Mouse (Mus musculus) left cerebral cortex, postnatal 14 days (tissue): ENCODE measurements around the gene Zfp697. TPM values are rescaled to one million over a fixed set of nuclear protein-coding genes. Genes with fewer than 3 reads are reported as not detected.
A peak's percentile ranks its signal among the peaks of the same experiment; 100 is the strongest.
"Not testable (repeated sequence)": the region's sequence is repeated elsewhere in the genome, so short reads cannot be mapped to it uniquely, and the experiment has no call there.

Experiments
- DNase-seq, 2 experiments: peaks; one replicate each; pipeline ENCODE4 v3.0.0; 2021 to 2022; ENCODE audit warnings: low spot score in 2 of 2, mixed read lengths in 1 of 2
- intact Hi-C: fragments of 180-260 bp; cut with DNase I; formaldehyde crosslinking; loops from one replicate; pipeline ENCODE4 v1.15.1; 2025
- total RNA-seq, 2 experiments: library from RNA; stranded (reverse); gene quantifications; 2 replicates each; pipeline ENCODE4 v1.2.3; 2021

The Zfp697 gene
- total RNA-seq, 2 experiments from 2014 or later = 37.7 to 40.4 TPM

DNA sequence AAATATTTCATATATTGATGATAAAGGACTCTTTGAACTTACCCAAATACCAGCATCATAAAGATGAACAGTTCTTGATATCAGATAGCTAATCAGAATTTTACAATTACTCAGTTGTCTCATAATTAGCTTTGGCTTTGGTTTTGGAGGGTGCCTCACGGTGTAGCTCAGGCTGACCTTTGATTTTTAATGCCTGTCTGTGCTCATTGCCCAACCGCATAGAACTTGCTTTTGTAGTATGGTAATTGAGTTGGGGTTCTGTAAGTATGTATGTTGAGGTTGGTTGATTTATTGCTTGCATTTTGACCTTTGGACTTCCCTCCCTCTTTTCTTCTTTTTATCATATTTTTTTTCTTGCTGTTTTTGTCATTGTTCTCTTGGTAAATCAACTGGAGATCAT, 31.5 kb downstream of the Zfp697 start:
- DNase-seq = no peak
- intact Hi-C loops = loop anchor here (2.0 kb wide), 1 partner anchor 19 kb away; no protein-coding TSS in a partner anchor

DNA sequence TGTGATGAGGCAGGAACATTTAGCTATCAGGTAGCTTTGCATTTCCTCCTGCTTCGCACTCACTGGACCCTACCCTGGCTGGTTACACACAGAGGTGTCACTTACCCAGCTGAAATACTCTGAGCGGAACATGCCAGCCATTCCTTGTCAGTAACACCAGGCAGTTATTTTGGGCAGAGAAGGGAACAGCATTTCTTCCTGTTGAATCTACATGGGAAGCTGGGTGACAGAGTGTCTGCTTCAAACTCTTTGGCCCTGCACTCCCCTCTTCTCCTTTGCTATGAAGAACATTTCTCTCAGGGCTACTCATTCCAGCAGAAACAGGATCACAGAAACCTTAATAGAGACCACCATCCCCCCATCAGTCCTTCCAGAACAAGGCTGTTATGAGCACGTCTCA, 32.0 kb downstream of the Zfp697 start:
- intact Hi-C loops = no loop called here
- no peak for DNase-seq

DNA sequence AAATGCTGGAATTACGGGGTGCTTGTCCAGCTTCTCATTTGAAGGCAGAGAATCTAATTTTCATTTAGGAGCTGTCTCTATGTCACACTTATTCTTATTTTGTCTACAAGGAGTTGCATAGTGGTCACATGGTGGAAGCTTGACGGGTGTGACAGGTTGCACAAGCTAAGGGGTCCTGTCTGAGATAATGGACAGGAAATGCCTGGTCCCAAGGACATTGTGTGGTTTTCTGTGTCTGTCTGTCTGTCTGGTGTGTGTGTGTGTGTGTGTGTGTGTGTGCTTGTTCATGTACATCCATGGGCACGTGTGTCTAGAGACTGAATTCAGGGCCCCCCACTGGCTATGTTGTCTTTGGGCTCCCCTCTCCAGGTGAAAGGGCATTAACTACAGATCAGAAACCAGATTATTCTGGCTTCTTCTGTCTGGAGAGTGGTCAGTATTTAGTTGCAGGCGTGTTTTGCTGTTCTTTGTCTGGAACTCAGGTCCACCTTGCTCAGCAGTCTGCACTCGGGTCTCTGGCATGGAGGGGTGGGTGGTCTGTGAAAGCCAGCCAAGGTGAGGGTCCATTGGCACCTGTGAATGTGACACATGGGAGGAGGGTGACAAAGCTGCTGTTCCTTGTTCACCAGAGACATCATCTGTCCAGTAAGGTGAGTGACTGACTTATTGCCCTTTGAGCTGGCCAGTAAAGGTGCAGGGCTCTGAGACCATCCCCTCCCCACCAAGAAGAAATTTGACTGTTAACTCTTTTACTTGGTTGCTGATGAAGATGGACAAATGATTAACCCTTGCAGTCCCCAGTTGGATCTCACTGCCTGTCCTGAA, 34.4 kb downstream of the Zfp697 start:
- intact Hi-C loops = no loop called here

DNA sequence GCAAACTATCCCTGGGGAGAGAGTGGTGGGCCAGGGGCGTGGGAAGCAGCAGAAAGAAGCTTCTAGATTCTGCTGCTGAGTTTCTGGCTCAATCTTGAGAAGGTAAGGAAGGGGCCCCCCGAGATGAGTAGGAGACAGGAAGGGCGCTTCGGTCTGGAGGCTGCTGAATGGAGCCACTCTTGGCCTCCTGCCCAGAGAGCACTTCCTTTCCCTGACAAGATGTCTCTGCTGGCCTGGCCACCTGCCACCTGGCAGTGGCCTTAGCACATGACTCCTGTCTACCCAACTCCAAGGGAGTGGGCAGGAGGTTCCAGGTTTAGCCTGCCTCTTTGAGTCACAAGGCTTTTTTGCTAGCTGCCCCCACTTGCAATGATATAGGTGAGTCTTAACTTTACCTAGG, 35.1 kb downstream of the Zfp697 start:
- DNase-seq = peak; percentile 86 to 92
- intact Hi-C loops = no loop called here

More for the DNA sequence above, 34.4 kb downstream of the Zfp697 start:
- peak in 1 of 2 experiments; percentile 30 for DNase-seq

DNA sequence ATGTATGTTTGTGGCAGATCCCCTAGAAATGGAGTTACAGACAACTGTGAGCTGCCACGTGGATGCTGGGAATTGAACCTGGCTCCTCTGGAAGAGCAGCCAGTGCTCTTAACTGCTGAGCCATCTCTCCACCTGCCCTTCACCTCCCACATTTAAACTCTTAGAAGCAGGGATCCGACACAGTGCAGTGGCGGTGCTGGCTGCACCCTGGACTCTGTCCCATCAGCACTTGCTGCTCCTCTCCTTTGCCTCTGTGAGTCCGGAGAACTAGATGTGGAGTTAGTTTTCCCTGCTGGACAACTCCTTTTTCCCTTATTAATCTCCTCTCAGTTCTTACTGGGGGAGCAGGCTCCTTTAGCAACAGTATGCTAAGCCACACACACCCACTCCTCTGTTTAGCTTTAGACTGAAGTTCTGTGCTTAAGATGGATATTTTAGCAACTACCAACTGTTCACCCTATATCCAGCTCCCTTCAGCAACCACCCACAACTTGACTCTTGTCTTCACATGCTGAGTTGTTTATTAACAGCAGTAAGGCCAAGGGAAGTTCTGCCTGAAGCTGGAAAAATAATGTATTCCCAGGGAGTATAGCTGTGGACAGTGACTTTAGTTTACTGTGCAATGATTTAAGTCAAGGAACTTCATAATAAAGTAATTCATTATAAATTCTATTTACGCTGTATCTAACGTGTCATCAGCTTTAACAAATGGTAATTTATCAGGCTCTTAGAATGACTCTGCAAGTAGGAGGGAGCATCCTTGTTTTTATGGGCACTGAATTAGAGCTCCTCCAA, 36.9 kb downstream of the Zfp697 start:
- peak in 1 of 2 experiments; percentile 56 for DNase-seq
- intact Hi-C loops = no loop called here

DNA sequence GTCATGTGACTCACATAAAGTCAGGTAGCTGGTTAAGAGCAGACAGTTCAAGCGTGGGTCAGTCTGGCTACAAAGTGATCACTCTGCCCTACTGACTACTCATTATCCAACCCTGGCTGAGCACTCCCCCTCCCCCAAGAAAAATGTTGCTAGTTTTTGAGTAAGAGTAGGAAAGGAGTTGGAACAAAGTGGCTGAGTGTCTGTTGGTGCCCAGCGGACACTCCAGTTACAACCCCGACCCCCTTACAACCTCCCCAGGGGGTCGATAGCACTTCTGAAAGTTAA, 37.5 kb downstream of the Zfp697 start:
- no peak for DNase-seq
- intact Hi-C loops = no loop called here

DNA sequence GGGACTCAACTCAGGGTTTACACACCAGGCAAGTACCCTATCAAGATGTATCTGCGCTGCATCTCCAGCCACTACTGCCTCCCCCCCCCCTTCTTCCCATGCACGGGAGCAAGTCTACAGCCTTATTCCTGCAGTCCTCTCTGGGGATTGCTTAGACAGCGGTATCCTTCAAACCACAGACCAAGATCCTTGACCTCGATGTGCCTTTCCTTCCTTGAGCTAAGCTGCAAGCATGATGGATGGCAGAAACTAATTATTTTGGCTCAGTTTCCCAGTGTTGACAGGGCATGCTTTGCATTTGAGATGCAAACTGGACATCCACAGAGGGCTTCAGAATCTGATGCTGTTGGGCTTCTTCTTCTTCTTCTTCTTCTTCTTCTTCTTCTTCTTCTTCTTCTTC, 40.7 kb downstream of the Zfp697 start:
- intact Hi-C loops = no loop called here
- DNase-seq = no peak

DNA sequence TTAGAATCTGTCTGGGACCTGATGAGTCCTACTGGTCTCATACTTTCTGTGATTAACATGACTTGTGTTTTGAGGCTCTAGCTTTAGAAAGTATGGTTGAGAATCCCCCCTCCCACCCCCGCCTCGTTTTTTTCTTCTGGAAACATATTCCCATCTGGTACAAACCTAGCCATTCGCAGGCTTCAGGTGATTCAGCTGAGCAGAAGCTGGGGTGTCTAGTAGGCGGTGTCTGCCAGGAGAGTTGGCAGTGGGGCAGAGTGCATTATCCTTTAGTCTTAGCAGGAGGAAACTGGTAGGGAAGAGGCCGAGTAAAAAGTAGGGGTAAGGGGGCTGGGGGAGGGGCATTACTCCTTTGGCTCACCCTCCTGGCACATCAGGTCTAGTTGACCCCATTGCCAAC, 44.5 kb downstream of the Zfp697 start:
- intact Hi-C loops = loop anchor here (2.0 kb wide), 1 partner anchor 44 kb away; the partner anchor contains the start of gene Zfp697
- DNase-seq = no peak

DNA sequence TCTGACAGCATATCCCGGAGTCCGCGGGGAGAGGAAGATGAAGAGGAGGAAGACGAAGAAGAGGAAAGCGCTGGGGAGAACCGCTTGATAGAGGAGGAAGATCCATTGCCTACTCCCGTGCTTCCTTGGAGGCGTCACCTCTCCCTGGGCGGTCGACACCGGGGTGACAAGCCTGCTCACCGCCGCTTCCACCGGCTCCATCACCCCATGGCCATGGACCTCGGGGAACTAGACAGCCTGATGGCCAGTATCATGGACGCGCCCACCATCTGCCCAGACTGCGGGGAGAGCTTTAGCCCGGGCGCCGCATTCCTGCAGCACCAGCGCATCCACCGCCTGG, 45.0 kb downstream of the Zfp697 start:
- DNase-seq = no peak
- intact Hi-C loops = loop anchor here (2.0 kb wide), 1 partner anchor 44 kb away; the partner anchor contains the start of gene Zfp697

DNA sequence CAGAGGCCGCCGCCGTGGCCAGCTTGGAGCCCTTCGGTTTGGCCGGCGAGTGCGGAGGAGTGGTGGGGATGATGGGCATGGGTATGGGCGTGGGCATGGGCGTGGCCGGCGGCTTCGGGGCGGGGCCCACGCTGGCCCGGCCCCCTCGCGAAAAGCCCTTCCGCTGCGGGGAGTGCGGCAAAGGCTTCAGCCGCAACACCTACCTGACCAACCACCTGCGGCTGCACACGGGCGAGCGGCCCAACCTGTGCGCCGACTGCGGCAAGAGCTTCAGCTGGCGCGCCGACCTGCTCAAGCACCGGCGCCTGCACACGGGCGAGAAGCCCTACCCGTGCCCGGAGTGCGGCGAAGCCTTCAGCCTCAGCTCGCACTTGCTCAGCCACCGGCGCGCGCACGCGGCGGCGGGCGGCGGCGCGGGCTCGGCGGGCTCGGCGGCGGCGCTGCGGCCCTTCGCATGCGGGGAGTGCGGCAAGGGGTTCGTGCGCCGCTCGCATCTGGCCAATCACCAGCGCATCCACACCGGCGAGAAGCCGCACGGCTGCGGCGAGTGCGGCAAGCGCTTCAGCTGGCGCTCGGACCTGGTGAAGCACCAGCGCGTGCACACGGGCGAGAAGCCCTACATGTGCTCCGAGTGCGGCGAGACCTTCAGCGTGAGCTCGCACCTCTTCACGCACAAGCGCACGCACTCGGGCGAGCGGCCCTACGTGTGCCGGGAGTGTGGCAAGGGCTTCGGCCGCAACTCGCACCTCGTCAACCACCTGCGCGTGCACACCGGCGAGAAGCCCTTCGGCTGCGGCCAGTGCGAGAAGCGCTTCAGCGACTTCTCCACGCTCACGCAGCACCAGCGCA, 45.6 kb downstream of the Zfp697 start:
- intact Hi-C loops = loop anchor here (2.0 kb wide), 1 partner anchor 45 kb away; the partner anchor contains the start of gene Zfp697
- DNase-seq = peak; percentile 69 to 75

DNA sequence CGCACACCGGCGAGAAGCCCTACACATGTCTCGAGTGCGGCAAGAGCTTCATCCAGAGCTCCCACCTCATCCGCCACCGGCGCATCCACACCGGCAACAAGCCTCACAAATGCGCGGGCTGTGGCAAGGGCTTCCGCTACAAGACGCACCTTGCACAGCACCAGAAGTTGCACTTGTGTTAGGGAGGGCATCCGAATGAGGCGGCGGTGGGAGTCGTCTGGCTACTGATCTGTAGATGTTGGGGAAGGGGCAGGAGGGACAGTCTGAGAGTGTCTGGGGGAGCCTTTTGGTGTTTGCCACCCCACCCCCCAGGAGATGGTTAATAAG, 46.2 kb downstream of the Zfp697 start:
- intact Hi-C loops = no loop called here
- DNase-seq = no peak

DNA sequence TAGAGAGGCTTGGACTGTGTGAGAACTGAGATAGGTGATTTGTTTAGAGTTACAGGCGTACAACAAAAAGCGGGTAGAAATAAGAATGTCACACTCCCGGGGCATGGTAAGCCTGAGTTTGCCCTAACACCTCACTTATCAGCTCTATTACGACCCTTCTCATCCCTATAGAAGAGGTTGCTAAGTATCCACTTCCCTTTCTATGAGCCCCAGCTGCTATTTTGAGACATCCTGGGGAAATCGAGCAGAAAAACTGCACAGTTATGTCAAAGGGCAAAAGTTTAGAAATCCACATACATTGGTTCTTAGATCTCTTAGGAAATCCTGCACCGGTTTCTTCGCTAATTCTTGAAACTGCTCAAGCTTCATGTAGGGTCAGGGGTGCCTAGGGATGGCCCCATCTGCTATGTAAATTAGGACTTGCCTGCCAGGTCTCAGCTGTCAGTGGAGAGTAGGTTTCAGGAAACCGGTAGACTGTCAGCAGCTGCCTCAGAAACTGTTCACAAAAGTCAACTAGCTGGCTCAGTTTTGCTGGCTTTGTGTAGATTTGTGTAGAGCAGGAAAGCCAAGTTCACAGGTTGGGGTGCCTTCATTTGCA, 46.8 kb downstream of the Zfp697 start:
- DNase-seq = no peak

DNA sequence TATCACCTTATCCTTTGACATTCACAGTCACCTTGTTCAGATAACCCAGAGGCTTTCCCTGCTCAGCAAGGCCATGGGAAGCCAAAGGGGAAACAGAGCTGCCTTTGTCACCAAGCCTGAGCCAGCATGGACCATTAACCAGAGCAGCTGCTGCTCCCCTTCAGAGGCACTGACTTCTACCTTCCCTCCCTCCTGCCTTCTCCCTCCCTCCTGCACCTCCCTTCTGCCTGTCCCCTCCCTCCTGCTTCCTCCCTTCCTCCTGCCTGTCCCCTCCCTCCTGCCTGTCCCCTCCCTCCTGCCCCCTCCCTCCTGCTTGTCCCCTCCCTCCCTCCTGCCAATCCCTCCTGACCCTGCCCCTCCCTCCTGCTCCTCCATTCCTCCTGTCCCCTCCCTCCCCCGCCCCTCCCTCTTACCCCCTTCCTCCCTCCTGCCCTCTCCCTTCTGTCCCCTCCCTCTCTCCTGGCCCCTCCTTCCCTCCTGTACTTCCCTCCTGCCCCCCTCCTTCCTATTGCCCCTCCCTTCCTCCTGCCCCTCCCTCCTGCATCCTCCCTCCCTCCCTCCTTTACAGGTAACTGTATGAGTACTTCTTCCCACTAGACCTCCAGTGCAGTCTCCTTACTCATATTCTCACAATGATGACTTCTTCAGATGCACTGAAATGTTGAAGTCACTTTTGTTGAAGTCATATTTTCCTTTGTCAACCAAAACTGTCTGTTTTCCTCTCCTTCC, 52.0 kb downstream of the Zfp697 start:
- intact Hi-C loops = no loop called here
- DNase-seq = no peak

More for the DNA sequence above, 46.8 kb downstream of the Zfp697 start:
- intact Hi-C loops = no loop called here

DNA sequence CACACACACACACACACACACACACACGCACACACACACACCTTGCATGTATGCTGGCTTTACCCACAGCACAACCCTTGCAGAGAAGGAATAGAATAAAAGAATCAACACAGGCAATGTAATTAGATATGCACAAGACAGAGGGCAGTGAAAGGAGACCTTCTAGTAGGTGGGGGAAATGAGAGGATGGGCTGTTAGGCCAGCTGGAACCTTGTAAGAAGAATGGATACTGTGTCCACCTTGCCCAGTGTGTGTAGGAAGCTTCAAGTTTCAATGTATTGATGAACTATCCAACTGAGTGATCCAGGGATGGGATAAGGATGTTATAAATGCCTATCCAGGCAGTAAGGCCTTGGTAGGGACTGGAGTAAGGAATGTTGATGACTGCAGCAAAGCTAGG, 52.8 kb downstream of the Zfp697 start:
- DNase-seq = no peak
- intact Hi-C loops = no loop called here

DNA sequence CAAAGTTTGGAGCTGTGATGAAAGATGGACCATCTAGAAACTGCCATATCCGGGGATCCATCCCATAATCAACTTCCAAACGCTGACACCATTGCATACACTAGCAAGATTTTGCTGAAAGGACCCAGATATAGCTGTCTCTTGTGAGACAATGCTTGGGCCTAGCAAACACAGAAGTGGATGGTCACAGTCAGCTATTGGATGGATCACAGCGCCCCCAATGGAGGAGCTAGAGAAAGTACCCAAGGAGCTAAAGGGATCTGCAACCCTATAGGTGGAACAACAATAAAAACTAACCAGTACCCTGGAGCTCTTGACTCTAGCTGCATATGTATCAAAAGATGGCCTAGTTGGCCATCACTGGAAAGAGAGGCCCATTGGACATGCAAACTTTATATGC, 60.0 kb downstream of the Zfp697 start:
- DNase-seq = not testable (repeated sequence)
- intact Hi-C loops = loop anchor here (2.0 kb wide), 1 partner anchor 79 kb away; no protein-coding TSS in a partner anchor

DNA sequence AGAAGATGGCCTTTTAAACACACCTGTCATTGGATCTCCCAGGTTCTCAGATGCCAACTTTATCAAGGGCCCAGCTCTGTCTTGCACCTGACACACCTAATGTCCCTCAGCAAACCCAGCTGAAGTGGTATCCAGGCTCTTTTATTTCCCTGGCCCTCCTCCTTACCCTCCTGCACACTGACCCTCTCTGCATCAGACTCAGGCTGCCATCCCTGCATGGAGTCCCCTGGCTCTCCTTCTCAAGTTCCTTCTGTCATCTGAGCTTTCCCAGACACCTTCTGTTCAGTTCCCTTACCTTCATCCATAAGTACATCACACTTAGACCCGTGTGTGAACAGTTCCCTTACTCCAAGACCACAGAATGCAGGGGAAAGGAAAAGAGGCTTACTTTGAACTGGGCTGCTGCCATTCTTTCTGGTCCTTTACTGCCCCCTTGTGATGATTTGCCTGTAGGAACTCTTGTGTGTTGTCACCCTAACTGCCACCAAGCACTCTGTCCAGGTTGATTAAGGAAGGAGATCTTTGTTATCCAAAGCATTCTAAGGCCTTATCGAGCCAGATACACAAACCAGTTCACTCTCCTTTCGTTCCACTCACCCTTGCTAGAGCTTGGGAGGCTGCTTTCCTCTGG, 61.0 kb downstream of the Zfp697 start:
- not testable (repeated sequence) for DNase-seq
- intact Hi-C loops = loop anchor here (2.0 kb wide), 1 partner anchor 80 kb away; no protein-coding TSS in a partner anchor

DNA sequence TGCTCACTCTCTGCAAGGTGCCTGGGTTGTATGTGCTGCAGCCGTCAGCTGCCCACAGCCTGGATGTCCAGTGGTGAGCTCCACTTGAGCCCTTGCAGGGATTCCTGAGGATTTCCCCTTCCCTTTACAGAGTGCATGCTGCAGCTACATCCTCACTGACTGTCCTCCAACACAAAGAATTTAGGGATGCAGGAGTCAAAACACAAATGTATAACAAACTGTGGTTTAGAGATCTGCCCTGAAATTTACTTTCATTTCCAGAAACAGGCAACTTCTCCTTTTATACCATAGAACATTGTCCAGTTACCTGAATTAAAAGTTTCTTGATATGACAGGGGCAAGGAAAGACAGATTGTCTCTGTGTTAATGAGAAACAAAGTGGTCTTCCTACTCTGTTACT, 61.7 kb downstream of the Zfp697 start:
- intact Hi-C loops = loop anchor here (2.0 kb wide), 1 partner anchor 81 kb away; no protein-coding TSS in a partner anchor

DNA sequence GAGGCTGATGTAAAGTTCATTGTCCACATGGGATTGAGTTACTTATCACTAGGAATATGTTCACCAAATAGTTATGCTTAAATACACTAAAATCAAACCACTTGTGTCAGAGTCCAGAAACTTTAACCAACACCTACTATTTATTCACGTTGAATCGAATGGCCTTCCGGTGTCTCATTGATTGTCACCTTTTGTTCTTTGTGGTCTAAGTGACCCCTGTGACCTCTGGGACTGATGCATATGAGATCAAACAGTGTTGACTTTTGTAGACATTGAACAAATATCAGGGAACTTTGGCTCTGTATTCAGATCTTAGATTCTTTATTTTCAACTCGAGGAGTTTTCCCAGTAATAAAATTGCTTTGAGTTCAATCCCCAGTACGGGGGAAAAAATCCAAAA, 71.5 kb downstream of the Zfp697 start:
- intact Hi-C loops, DNase-seq: not testable (repeated sequence)

More for the DNA sequence above, 61.7 kb downstream of the Zfp697 start:
- not testable (repeated sequence) for DNase-seq
